Mouse (Mus musculus): Measurements from ENCODE around the gene Zdhhc7.

Zdhhc7 gene

GRCm38 (mm10) chr8:120066226-120066625 is 35.1 kb downstream of the Zdhhc7 start:
- DNase-seq, result no peak

DNA sequence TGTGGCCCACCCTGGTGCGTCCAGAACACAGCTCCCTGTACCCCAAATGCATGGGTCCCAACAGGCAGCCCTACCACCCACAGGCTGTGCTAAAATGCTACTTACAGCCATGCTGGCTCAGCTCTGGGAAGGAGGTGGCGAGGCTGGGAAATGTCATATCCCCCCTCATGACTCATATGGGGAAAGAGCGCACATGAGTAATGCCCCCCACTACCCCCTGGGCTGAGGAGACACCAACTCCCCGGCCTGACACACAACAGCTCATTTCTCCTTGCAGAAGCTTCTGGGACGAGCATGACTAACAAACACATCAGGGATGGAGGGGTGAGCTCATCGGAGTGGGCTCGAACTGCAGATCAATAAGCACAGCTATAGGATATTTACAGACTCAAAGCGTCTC is 35.7 kb downstream of the Zdhhc7 start:
- no peak for DNase-seq

GRCm38 (mm10) chr8:120063326-120063725 is 38.0 kb downstream of the Zdhhc7 start:
- no peak for DNase-seq

GRCm38 (mm10) chr8:120062742-120063141 is 38.5 kb downstream of the Zdhhc7 start:
- DNase-seq, result no peak

GRCm38 (mm10) chr8:120057078-120057477 is 44.2 kb downstream of the Zdhhc7 start:
- DNase-seq, result no peak

- DNase-seq, result no peak
Observed at GRCm38 (mm10) chr8:120054833-120055232, 46.4 kb downstream of the Zdhhc7 start.

DNA sequence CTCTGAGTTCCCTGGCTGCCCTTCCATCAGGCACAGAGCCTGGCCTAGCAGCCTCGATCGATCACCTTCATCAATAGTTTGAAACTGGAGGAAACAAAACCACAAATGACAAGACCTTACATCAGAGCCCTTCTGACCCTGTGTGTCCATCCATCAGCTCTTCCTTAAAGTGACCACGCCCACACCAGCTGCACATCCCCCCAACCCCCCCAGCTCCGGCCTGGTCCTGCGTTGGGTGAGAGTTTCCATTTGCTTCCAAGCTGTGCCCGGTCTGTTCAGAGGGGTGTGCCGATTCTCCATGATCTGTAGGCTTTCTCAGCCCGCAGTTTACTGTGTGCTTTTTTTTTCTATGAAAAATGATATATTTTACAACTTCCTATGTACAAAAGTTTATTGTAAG is 49.0 kb downstream of the Zdhhc7 start:
- no peak for DNase-seq

DNA sequence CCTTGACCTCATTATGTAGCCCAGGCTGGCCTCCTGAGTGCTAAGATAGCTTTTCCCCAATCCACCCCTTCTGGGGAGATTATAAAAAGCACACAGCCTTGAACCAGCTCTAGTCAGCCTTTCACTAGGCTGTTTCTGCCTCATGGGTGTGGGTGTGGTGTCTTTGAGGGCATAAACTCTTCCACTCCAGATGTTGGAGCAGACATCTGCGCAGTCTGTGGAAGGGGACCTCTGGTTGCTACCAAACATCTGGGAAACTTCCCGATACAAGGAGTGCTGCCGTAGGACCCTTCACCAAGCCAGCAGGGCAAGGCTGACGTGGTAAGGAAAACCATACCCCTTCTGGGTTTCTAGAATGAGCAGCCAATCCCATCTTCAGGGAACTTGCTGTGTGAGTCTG is 49.4 kb downstream of the Zdhhc7 start:
- no peak for DNase-seq

GRCm38 (mm10) chr8:120051006-120051405 is 50.3 kb downstream of the Zdhhc7 start:
- no peak for DNase-seq

DNA sequence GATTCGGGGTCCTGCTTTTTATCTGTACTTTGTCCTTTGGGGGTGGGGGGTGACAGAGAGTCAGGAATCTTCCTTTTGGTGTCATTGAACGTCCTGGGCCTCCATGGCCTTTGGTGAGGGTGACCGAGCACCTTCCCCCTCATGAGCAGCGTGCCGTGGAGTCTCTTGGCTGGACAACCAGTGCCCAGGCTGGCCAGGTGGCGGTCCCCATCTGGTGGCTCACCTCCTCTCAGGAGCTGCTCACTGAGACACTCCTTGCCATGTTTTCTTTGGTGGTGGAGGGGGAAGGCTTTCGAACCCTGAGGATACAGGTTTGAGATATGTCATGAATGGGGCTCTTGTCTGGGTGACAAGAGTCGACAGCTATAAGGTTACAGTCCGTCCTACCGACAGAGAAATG is 50.9 kb downstream of the Zdhhc7 start:
- DNase-seq, result no peak

DNA sequence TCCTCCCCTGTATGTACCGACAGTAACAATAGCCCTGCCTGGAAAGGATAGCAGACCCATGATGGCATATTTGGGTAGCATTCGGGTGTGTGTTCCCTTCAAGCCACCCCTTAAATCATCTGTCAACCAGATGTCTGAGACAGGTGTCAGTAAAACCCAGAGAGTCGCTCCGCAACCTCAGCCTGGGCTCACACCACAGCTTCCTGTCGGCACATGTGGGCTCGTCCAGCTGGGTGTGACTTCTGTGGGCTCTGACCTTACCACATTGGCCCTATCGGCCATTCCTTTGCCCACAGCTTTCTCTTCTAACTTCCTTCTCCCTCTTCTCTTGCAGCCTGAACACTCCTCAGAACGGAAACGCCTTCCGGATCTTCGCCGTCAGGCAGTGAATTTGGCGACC is 51.3 kb downstream of the Zdhhc7 start:
- no peak for DNase-seq

- DNase-seq, result peak; percentile 81
Observed at GRCm38 (mm10) chr8:120046258-120047020, 54.8 kb downstream of the Zdhhc7 start.

- DNase-seq, result no peak
Observed at GRCm38 (mm10) chr8:120045471-120045870, 55.8 kb downstream of the Zdhhc7 start.

- no peak for DNase-seq
Observed at GRCm38 (mm10) chr8:120044907-120045306, 56.4 kb downstream of the Zdhhc7 start.

DNA sequence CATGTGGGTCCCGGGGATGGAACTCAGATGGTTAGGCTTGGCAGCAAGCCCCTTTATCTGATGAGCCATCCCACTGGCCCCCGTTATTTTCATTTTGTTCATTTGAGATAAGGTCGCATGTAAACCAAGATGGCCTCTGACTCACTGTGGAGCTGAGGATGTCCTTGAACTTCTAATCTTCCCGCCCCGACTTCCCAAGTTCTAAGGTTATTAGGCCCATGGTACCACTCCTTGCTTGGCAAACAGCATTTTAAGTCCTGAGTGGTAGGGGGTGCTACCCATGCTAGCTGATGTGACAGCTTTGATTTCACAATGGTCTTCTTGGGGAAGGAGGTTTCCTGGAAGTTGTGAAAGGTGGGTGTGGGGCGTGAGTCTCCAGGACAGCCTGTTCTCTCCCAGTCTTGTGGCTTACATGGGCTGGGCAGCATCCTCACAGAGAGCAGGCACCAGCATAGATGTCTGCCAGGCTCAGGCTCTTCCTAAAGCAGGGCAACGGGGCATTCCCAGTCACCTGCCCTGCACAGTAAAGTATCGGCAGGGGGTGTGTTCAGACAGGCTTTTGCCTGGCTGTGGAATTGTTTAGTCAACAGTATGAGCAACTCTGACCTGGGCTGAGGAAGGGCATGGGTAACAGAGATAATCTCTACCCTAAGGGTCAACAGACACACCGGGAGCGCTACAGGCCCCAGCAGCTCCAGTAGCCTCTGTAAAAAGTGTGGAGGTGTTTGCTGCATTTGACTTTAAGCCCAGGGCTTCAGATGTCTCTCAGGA is 58.6 kb downstream of the Zdhhc7 start:
- no peak for DNase-seq

- DNase-seq, result no peak
Observed at GRCm38 (mm10) chr8:120040861-120041260, 60.4 kb downstream of the Zdhhc7 start.

DNA sequence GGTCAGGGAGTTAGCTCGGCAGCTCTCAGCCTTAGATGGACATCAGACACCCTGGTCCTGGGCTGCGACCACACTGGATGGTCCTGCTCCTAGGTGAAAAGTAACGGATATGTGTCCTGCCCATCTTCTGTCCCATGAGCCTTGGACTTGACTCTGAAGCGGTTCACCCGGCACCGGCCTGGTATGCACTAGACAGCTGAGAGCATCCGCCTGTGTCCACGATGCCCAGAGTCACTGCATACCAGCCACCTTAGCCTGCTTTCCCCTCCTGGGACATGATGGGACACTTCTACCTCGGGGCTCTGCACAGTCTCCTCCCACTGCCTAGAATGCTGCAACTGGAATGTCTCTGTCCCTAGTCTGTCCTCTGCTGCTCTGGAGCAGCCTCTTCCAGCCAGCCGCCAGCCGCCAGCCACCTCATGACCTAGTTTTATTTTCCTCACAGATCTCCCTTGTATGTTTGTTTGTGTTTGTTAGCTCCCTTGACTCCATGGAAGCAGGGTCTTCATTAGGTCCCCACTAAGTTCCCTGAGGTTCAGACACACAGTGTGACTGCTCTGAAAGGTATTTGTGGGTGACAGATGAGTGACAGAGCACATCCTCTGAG is 61.9 kb downstream of the Zdhhc7 start:
- DNase-seq, result no peak

- no peak for DNase-seq
Observed at GRCm38 (mm10) chr8:120038741-120039140, 62.5 kb downstream of the Zdhhc7 start.

GRCm38 (mm10) chr8:120037611-120038010 is 63.7 kb downstream of the Zdhhc7 start:
- no peak for DNase-seq

- DNase-seq, result no peak
Observed at GRCm38 (mm10) chr8:120037199-120037598, 64.1 kb downstream of the Zdhhc7 start.

- DNase-seq, result no peak
Observed at GRCm38 (mm10) chr8:120036578-120036977, 64.7 kb downstream of the Zdhhc7 start.

GRCm38 (mm10) chr8:120036111-120036510 is 65.2 kb downstream of the Zdhhc7 start:
- DNase-seq, result no peak

- no peak for DNase-seq
Observed at GRCm38 (mm10) chr8:120034471-120034870, 66.8 kb downstream of the Zdhhc7 start.

Data from right cerebral cortex, postnatal 14 days (tissue).